Mouse (Mus musculus) G1E (cell line): Measurements from ENCODE around the gene Sigirr.

Experiments used
- CTCF ChIP-seq: IDR thresholded peaks from 2 replicates; pipeline ENCODE4 v1.5.1; 2012; ENCODE audit warnings: low read depth, low read length, inconsistent platforms, mixed read lengths
- GATA1 ChIP-seq: IDR thresholded peaks from 2 replicates; pipeline ENCODE4 v1.6.1; 2012; ENCODE audit warnings: borderline replicate concordance, low read length, inconsistent platforms, mixed read lengths
- TAL1 ChIP-seq: conservative IDR thresholded peaks from 2 replicates; pipeline ENCODE4 v1.6.1; 2012; ENCODE audit warnings: low read depth, low read length, inconsistent platforms, mixed read lengths

DNA sequence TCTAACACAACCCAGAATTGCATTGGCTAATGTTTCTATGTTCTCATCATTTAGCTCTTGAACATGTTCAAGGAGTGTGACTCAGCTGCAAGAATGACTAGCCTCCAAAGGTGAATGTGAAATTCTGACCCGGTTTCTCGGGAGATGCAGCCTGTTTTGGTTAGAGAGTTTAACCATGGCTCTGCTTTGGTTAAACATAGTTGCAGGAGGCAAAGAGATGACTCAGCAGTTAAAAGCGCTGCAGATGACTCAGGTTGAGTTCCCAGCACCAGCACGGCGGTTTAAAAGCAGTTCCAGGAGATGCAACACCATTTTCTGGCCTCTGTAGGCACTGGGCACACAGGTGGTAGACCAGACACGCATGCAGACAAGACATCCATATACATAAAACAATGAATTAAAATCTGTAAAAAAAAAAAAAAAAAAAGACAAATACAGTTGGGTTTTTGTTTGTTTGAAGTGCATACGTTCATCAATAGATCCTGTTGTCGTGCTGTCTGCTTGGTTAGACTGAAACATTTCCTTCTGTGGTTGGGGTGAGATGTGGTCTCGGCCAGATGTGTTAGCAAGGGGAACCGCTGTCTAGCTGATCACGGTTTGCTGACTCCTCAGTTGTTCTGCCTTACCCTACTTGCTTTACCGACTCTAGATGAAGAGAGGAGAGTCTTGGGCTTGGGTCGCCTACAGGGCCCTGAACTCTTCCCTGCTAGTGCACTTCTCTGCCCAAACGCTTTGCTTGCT lies 41.6 kb downstream of the Sigirr start:
- TF ChIP-seq CTCF (no peak), GATA1 (no peak), TAL1 (no peak)
